Mouse (Mus musculus): ENCODE measurements around the gene Tyk2.

Tyk2 gene

GRCm38 (mm10) chr9:21149654-21150419 is 18.8 kb upstream of the Tyk2 start, which contains the start of gene Cdc37:
TSS of gene Cdc37 (minus strand) at chr9:21149982.
- peak; percentile 98 for DNase-seq (ENCODE audit: low read depth, low spot score)

- DNase-seq (ENCODE audit: low read depth, low spot score), result no peak
Measured at GRCm38 (mm10) chr9:21149077-21149653, 18.1 kb upstream of the Tyk2 start.

GRCm38 (mm10) chr9:21148427-21148826 is 17.4 kb upstream of the Tyk2 start:
- DNase-seq (ENCODE audit: low read depth, low spot score), result no peak

- no peak for DNase-seq (ENCODE audit: low read depth, low spot score)
Measured at GRCm38 (mm10) chr9:21146722-21147121, 15.7 kb upstream of the Tyk2 start.

GRCm38 (mm10) chr9:21145431-21145830 is 14.4 kb upstream of the Tyk2 start:
- no peak for DNase-seq (ENCODE audit: low read depth, low spot score)

- DNase-seq (ENCODE audit: low read depth, low spot score), result no peak
Measured at GRCm38 (mm10) chr9:21144361-21144760, 13.3 kb upstream of the Tyk2 start.

- no peak for DNase-seq (ENCODE audit: low read depth, low spot score)
Measured at GRCm38 (mm10) chr9:21141922-21142321, 10.9 kb upstream of the Tyk2 start.

- no peak for DNase-seq (ENCODE audit: low read depth, low spot score)
Measured at GRCm38 (mm10) chr9:21138386-21138785, 7.3 kb upstream of the Tyk2 start.

GRCm38 (mm10) chr9:21137229-21137628 is 6.2 kb upstream of the Tyk2 start:
- peak; percentile 82 for DNase-seq (ENCODE audit: low read depth, low spot score)

GRCm38 (mm10) chr9:21136401-21136800 is 5.4 kb upstream of the Tyk2 start:
- DNase-seq (ENCODE audit: low read depth, low spot score), result no peak

- no peak for DNase-seq (ENCODE audit: low read depth, low spot score)
Measured at GRCm38 (mm10) chr9:21135941-21136381, 4.9 kb upstream of the Tyk2 start.

GRCm38 (mm10) chr9:21135329-21135890 is 4.4 kb upstream of the Tyk2 start:
- no peak for DNase-seq (ENCODE audit: low read depth, low spot score)

- DNase-seq (ENCODE audit: low read depth, low spot score), result no peak
Measured at GRCm38 (mm10) chr9:21134595-21135328, 3.7 kb upstream of the Tyk2 start.

- DNase-seq (ENCODE audit: low read depth, low spot score), result no peak
Measured at GRCm38 (mm10) chr9:21133064-21133707, 2.1 kb upstream of the Tyk2 start.

GRCm38 (mm10) chr9:21132102-21132775 is 1.2 kb upstream of the Tyk2 start:
- peak; percentile 45 for DNase-seq (ENCODE audit: low read depth, low spot score)

GRCm38 (mm10) chr9:21126259-21126627 is 4.8 kb downstream of the Tyk2 start:
- no peak for DNase-seq (ENCODE audit: low read depth, low spot score)

GRCm38 (mm10) chr9:21125502-21126258 is 5.4 kb downstream of the Tyk2 start:
- no peak for DNase-seq (ENCODE audit: low read depth, low spot score)

GRCm38 (mm10) chr9:21124837-21125236 is 6.2 kb downstream of the Tyk2 start:
- no peak for DNase-seq (ENCODE audit: low read depth, low spot score)

- peak; percentile 39 for DNase-seq (ENCODE audit: low read depth, low spot score)
Measured at GRCm38 (mm10) chr9:21121483-21121882, 9.6 kb downstream of the Tyk2 start.

- DNase-seq (ENCODE audit: low read depth, low spot score), result no peak
Measured at GRCm38 (mm10) chr9:21117073-21117472, 14.0 kb downstream of the Tyk2 start.
